Mouse (Mus musculus): ENCODE measurements around the gene Cpsf4l.

Cpsf4l gene

GRCm38 (mm10) chr11:113698013-113698545 is 11.7 kb downstream of the Cpsf4l start:
- no peak for DNase-seq

- DNase-seq: no peak
Measured at GRCm38 (mm10) chr11:113697571-113697970, 12.2 kb downstream of the Cpsf4l start.

- no peak for DNase-seq
Measured at GRCm38 (mm10) chr11:113691851-113692250, 18.0 kb downstream of the Cpsf4l start.

GRCm38 (mm10) chr11:113691318-113691717 is 18.5 kb downstream of the Cpsf4l start:
- DNase-seq: no peak

GRCm38 (mm10) chr11:113690506-113690905 is 19.3 kb downstream of the Cpsf4l start:
- DNase-seq: no peak

GRCm38 (mm10) chr11:113687031-113687430 is 22.8 kb downstream of the Cpsf4l start:
- DNase-seq: no peak

GRCm38 (mm10) chr11:113684707-113685426 is 24.9 kb downstream of the Cpsf4l start:
- no peak for DNase-seq

GRCm38 (mm10) chr11:113683957-113684706 is 25.7 kb downstream of the Cpsf4l start, which contains the start of the genes Fam104a and D11Wsu47e:
Gene Fam104a (minus strand): TSS chr11:113684155.
Gene D11Wsu47e (plus strand): TSS chr11:113684412.
- peak; percentile 94 for DNase-seq

GRCm38 (mm10) chr11:113683627-113683956 is 26.2 kb downstream of the Cpsf4l start:
- DNase-seq: no peak

- peak; percentile 45 for DNase-seq
Measured at GRCm38 (mm10) chr11:113682897-113683626, 26.8 kb downstream of the Cpsf4l start.

GRCm38 (mm10) chr11:113681979-113682378 is 27.8 kb downstream of the Cpsf4l start:
- DNase-seq: no peak

- DNase-seq: no peak
Measured at GRCm38 (mm10) chr11:113680954-113681353, 28.9 kb downstream of the Cpsf4l start.

- no peak for DNase-seq
Measured at GRCm38 (mm10) chr11:113678373-113678772, 31.4 kb downstream of the Cpsf4l start.

- no peak for DNase-seq
Measured at GRCm38 (mm10) chr11:113677378-113677777, 32.4 kb downstream of the Cpsf4l start.

- DNase-seq: no peak
Measured at GRCm38 (mm10) chr11:113676847-113677246, 33.0 kb downstream of the Cpsf4l start.

GRCm38 (mm10) chr11:113674595-113674994 is 35.2 kb downstream of the Cpsf4l start:
- DNase-seq: no peak

GRCm38 (mm10) chr11:113673614-113674013 is 36.2 kb downstream of the Cpsf4l start:
- no peak for DNase-seq

GRCm38 (mm10) chr11:113669711-113670110 is 40.1 kb downstream of the Cpsf4l start:
- no peak for DNase-seq

- no peak for DNase-seq
Measured at GRCm38 (mm10) chr11:113668857-113669256, 41.0 kb downstream of the Cpsf4l start.

GRCm38 (mm10) chr11:113667704-113668103 is 42.1 kb downstream of the Cpsf4l start:
- DNase-seq: no peak

GRCm38 (mm10) chr11:113667122-113667521 is 42.7 kb downstream of the Cpsf4l start:
- no peak for DNase-seq

GRCm38 (mm10) chr11:113666648-113667047 is 43.2 kb downstream of the Cpsf4l start:
- DNase-seq: no peak

- no peak for DNase-seq
Measured at GRCm38 (mm10) chr11:113666205-113666604, 43.6 kb downstream of the Cpsf4l start.
